Mouse (Mus musculus) monocyte, adult 2 months (primary cell): ENCODE results near the gene Hic2.
"Not testable (repeated sequence)": the region's sequence is repeated elsewhere in the genome, so short reads cannot be mapped to it uniquely, and the experiment has no call there.

Experiments
- DNase-seq, 2 experiments: peaks; one replicate each; pipeline ENCODE4 v3.0.0; 2022; ENCODE audit warnings: low spot score in 2 of 2, low read depth in 1 of 2

The Hic2 gene

DNA sequence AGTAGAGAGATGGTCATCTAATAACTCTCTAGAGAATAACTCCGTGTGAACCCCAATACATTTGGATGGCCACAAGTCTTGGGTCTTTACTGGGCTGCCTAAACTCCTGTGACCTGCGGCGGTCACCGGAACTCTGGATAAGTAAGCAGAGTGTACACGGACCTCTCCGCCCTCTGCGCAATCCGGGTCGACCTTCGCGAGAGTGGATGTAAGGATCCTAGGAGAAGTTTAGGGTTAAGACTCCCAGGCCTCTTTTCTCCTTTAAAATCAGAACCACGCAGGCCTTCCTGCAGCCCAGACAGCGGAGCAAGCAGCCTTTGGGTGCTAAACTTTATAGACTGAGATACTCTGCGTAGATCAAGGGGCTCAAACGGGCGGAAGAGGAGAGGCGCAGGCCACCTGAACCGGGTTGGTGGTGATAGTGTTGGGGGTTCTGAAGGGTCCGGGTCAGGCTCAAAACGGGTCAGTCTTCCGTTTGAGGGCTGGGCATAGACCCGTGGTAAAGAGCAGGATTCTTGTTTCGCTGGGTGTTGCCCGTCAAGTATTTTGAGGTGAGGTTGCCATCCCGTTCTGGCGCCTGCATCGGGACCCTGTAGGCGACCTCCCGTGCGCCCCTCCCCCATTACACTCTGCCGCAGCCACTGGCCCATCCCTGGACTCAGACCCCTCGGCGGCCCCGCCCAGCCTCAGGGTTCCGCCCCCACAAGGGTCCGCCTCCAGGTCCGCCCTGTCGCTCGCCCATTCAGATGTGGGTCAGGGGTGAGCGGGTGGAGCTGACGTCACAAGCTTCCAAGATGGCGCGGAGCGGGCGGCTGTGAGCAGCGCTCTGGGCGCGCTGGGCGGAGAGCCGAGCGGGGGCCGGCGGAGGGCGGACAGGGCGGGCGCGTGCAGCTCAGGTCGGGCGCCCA is at the start of gene Hic2:
Gene Hic2 (plus strand): TSS at position 779 of the 908 bp plus-strand sequence.
- DNase-seq, result peak; percentile 72 to 85

DNA sequence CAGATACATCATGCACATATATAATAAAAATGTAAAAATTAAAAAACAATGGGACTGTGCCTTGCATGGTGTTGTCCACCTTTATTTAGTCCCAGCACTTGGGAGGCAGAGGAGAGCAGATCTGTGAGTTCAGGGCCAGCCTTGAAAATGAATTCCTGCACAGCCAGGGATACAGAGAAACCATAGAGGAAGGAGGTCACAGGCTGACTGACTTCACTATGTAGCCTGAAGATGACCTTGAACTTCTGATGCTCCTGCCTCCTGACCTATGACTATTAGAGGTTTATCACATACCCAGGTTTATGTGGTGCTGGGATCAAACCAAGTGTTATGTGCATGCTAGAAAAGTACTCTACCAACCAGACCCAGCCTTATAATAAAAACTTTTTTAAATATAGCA is 47.9 kb upstream of the Hic2 start:
- no peak for DNase-seq

DNA sequence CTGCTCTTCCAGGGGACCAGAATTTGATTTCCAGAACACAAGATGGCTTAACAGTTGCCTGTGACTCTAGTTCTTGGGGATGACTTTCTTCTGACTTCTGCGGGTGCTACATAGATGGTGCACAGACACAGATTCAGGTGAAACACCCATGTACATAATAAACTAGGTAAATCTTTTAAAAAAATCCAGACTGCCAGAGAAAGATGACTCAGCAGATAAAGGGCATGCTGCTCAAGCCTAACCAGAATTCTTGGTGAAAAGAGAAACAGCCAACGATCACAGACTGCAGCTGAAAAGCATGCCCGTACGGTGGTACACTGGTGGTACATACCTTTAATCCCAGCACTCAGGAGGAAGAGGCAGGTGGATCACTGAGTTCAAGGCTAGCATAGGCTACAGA is 39.5 kb upstream of the Hic2 start:
- no peak for DNase-seq

DNA sequence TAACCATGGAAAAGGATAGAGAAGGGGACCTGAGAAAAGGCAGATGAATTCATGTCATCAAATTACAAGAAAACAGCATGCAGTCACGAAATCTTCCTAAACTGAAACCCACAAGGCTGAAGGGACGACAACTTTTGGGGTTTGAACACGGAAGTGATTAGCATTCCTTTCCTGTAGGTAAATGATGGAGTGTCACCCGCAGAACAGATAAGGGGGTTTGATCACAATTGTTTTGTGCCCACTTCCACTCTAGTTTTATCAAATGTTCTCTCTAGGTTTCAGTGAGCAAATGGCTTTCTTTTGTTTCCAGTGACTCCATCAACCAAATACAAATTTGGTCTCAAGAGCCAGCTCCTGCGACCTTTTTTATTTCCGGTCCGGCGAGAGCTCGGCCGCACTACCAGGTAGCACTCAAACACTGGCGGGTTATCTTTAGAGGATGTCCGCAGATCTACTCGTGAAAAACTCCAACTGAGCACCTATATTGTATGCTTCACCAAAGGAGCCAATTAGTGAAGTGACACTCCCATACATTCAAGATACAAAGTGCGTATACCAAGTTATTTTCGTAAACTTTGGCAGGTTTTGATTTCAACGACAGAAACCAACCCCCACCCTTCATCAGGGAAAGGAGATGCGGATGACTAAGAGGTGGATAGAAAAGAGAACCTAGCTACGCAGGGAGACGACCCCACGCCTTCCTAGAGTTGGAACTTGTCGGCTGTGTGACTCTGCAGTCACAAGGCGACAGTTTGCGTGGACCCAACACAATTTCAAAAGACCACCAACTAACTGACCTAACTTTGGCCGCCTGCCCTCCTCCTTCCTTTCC is 33.0 kb upstream of the Hic2 start:
- no peak for DNase-seq

DNA sequence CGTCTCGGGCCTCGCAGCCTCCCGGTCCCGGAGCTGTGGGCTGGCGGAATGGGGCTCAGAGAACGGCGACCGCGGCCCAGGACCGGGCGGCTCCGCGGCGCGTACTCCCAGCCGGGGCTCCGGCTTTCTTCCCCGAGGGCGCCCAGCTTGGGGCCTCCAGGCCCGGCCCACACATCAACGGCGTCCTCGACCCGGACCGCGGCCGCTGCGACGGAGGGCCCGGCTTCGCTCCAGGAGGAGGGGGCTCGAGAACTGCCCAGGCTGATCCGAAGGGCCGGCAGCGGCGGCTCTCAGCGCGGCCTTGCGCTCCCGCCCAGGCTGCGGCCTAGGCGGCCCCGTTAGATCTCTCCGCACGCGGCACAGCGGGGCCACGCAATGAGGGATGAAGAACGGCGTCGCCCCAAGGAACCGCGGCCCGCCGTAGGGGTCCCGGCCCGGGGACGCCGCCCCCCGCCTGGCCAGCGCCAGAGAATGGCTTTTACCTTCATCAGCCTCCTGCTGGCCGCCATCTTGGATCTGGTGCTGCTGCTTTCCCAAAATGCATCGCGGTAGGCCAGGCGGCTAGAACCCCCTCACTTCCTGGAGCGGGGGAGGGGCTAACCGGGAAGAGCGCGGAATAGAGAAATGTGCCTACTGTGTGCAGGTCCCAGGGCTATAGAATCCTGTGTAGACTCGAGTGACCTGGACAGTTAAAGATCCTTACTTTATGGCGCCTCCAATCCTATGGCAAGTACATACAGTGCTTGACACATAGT is 32.2 kb upstream of the Hic2 start:
- DNase-seq, result peak in 1 of 2 experiments; percentile 70

DNA sequence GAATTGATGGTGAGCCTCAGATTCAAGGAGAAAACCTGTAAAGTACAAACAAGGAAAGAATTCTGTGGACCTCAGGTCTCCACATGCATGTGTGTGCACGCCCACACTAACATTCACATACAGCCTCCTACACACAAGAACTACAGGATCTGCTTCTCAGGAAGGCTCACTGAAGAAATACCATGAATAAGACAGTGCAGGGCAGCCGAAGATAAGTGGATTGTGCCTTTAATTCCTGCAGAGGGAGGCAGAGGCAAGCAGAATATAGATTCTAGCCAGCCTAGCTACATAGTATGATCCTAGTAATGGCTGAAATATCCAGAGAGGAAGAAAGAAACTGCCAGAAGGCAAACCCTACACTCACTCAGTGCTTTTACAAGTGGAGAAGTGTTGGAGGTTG is 31.4 kb upstream of the Hic2 start:
- no peak for DNase-seq

DNA sequence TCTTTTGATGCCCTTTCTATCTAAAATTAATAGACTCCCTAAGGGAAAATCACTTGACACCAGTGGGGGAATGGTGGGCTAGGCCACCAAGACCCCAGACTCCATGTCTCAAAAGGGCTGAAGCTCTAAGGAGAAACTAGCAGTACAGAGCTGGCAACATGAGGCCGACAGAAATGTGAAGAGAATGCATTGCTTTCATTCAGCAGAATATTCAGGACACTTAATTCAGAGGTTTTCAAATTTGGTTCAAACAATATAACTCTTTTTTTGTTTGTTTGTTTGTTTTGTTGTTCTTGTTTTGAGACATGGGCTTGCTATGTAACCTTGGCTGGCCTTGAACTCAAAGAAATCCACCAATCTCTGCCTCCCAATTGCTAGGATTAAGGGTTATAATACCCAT is 30.8 kb upstream of the Hic2 start, which contains the start of gene Ube2l3:
Gene Ube2l3 (minus strand): TSS at position 101 of the 400 bp plus-strand sequence.
- no peak for DNase-seq

DNA sequence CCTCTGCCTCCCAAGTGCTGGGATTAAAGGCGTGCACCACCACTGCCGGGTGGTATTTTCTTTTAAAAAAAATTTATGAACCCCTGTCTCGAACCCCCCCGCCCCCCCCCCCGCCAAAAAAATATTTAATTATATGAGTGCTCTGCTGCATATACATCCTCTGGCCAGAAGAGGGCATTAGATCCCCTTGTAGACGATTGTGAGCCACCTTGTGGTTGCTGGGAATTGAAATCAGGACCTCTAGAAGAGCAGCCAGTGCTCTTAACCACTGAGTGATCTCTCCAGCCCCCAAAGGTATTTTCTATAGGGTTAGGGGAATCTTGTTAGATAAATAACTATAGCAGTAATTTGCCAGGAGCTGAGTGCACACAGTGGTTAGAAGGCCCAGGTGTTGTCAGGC is 28.4 kb upstream of the Hic2 start:
- DNase-seq, result no peak

DNA sequence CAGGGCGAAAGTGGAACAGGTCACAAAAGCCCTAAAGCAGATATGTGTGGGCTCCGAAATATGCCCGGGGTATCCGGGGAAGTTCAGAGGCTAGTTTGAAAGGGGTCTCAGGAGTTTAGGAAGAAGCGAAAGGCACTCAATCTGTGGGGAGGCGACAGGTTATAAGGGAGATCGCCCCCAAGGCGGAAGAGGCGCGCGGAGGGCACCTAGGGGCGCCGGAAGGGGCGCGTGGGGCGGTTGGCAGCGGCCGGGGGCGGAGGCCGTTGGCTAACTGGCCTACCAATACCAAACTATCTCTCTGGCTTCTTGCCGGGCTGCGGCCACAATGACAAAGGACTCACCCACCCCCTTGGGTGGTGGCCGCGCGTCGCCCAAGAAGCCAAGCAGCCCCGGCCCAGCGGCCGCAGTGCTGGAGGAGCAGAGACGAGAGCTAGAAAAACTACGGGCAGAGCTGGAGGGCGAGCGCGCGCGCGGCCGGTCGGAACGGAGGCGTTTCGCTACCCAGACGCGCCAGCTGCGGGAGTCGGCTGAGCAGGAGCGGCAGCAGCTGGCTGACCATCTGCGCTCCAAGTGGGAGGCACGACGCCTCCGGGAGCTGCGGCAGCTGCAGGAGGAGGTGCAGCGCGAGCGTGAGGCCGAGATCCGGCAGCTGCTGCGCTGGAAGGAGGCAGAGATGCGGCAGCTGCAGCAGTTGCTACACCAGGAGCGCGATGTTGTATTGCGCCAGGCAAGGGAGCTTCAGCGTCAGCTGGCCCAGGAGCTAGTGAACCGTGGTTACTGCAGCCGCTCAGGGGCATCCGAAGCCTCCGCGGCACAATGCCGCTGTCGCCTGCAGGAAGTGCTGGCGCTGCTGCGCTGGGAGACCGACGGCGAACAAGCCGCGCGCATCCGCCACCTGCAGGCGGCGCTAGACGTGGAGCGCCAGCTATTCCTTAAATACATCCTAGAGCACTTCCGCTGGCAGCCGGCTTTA is 24.7 kb upstream of the Hic2 start, which contains the start of gene Rimbp3:
Gene Rimbp3 (plus strand): TSS at position 215 of the 973 bp plus-strand sequence.
- DNase-seq, result peak in 1 of 2 experiments; percentile 65

DNA sequence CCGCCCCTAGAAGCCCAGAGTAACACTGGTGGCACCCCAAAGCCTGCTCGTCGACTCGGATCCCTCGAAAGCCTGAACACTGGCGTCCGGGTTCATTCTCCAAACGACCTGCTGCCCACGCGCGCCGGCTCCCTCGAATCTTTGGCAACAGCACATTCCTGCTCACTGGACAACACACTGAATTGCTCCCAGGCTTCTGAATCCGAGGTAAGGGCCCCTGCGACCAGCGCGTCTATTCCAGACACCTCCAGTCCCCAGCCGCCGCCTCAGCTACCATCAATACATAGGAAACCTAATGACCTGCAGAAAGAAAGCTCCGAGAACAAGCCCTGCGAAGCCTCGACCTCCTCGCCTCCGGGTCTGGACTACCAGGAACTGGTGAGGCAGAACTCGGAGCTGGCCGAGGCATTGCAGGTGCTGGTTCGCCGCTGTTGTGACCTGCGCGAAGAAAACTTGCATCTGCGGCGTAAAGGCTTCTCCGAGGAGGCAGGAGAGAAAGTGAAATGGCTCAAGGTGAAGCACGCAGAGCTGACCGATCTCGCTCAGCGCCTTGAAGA is 23.9 kb upstream of the Hic2 start:
- peak in 1 of 2 experiments; percentile 6 for DNase-seq

DNA sequence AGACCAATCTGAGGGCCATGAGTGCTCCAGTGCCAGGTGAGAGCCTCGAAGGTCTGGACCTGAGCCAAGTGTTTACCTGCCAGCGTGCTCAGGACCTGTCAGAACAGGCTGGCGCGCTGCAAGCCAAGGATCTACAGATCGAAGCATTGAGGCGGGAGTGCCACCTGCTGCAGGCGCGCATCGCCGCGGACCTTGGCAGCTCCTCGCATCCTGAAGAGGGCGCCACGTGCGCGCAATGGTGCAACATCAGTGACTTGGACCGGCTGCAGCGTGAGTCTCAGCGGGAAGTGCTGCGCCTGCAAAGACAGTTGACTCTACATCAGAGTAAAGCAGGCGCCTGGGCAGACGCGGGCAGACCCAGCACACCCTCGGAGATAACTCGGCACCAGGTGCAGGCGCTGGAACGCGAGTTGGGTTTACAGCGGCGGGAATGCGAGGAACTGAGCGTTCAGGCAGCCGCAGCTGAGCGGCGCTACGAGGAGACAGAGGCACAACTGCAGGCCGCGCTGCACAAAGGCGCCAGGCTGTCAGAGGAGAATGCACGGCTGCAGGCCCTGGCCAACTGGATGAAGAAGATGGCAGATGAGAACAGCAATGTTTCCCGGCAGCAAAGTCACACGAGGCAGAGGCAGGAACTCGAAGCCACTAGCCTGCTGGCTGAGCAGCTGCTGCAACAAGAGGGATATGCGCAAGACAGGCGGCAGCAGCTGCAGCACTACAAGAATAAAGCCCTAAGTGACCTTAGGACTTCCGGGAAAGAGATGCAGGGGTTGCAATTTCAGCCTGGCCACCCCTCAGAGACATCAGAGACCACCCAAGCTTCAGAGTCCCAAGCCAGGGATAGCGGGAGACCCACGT is 23.2 kb upstream of the Hic2 start:
- DNase-seq, result peak; percentile 74 to 82

DNA sequence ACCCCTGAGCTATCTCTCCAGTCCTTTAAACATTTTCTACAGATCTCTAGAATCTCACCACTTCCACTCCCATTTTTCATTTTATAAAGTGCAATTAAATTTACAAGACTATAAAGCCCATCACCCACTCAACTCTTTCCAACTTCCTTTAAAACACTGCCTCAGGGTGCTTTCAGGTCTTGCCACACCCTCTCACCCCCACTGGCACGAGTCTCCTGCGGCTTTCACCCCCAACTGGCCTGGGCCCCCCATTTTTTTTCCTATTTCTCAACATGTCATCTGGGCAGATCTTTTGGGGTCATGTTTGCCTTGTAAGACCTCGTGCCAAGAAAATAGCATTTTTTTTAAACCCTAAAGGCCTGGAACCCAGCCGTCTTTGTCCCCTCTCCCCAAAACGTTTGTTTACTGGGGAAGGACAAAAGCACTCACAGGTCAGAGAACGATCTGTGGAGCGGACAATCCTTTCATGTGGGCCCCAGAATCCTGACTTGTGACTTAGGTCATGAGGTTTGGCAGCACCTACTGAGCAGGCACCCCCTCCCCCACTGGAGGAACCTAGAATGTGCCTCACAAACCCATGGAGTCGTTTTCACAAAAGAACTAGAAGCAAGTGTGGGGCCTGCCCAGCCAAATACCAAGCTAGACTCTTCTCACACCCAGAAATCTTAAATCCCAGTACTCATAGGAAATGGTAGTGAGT is 16.3 kb upstream of the Hic2 start:
- no peak for DNase-seq

DNA sequence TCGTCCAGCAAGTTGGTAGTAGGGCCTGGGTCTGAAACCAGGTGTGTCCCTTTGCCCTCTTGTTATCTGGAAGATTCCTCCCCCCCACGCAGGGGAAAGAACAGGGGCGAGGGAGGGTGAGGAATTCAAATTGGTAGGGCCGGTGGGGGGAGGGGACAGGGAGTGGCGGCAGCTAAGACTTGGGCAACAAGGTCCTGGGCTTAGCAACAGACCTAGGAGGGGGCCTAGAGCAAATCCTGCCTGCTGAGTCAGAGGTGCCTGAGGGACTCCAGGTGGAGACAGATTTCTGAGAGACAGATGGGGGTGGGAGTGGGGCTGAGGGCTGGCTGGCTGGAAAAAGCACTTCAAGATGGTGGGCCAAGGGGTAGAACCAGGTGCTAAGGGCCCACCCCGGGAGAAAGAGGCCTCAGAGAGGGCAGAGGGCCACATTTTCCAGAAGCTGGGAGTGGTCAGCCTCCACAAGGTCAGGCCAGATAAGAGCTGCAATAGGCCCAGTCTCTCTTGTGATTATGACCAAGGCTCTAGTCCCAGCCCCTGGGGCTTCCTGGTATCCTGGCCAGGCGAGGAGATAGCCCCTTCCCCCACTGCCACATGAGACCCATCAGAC is 13.1 kb upstream of the Hic2 start:
- DNase-seq, result no peak

DNA sequence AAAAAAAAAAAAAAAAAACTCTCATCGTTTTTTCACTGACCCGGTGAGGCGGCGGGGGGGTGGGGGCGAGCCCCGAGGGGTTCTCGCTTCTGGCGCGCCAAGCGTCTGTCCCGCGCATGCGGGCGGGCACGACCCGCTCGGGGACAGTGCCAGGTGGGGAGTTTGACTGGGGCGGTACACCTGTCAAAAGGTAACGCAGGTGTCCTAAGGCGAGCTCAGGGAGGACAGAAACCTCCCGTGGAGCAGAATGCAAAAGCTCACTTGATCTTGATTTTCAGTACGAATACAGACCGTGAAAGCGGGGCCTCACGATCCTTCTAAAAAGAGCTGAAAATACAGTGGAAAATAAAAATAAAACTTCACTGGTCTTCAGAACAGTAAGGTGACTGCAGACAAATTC is 11.2 kb upstream of the Hic2 start:
- peak; percentile 74 to 97 for DNase-seq

DNA sequence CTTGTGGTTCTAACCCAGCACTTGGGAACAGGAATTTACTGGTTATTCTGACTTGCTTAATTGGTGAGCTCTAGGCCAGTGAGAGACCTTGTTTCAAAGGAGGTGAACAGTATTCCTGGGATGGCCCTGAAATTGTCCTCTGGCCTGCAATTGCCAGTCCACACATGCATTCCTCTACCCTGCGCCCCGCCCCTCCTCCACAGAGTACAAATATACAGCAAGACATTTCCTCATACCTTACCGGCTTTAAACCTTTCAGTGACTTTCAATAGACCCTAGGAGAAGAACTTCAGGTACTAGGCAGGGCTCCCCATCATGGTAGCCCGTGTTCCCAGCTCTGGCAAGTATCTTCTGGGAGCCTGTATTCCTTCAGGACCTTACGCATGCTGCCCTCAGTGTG is 7.8 kb upstream of the Hic2 start:
- DNase-seq, result no peak

DNA sequence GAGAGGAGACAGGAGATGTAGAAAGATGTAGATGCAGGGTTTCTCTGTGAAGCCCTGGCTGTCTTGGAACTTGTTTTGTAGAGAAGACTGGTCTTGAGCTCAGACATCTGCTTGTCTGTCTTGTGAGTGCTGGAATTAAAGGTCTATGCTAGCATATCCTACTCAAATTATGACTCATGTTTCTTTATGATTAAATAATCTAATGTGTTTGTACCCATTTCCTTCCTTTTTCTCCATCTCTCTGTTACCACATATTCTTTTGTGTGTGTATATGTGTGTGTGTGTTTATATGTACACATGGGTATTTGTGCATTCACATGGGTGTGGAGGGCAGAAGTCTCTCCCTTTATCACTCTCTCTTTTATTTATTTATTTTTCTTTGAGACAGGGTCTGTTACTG is 6.9 kb upstream of the Hic2 start:
- no peak for DNase-seq

DNA sequence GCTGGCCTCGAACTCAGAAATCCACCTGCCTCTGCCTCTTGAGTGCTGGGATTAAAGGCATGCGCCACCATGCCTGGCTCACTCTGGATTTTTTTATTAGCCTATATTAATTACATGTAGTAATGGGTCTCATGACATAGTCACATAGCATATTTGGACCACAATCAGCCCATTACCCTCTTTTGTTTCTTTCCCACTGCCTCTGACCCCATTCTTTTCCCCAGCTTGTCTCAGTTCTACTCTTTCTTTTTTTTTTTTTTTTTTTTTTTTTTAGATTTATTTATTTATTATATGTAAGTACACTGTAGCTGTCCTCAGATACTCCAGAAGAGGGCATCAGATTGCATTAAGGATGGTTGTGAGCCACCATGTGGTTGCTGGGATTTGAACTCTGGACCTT is 1.8 kb upstream of the Hic2 start:
- DNase-seq, result not testable (repeated sequence)
